Mouse (Mus musculus) stomach, embryonic 15.5 days (tissue): Measurements from ENCODE around the gene Epsti1. TPM values are rescaled to one million over a fixed set of nuclear protein-coding genes. Genes with fewer than 3 reads are reported as not detected.

Experiments used
- ATAC-seq: fragments of 200-750 bp; cut with Nextera tagmentation; 2 replicates; pipeline ENCODE4 v1.8.0; 2017; ENCODE audit warnings: low read depth, moderate number of reproducible peaks, moderate TSS enrichment; ENCODE audit not compliant: insufficient read depth, low FRiP score
- H3K27ac ChIP-seq: fragments of 300-500 bp; sonication (generic); 2 replicates; pipeline ENCODE4 v1.5.1; 2015; ENCODE audit warnings: mild to moderate bottlenecking, inconsistent platforms
- H3K27me3 ChIP-seq: fragments of 300-500 bp; sonication (generic); replicated peaks from 2 replicates; pipeline ENCODE4 v1.6.1; 2015; ENCODE audit warnings: inconsistent platforms
- H3K36me3 ChIP-seq: fragments of 300-500 bp; sonication (generic); 2 replicates; pipeline ENCODE4 v1.6.1; 2015; ENCODE audit warnings: inconsistent platforms
- H3K4me1 ChIP-seq: fragments of 300-500 bp; sonication (generic); 2 replicates; pipeline ENCODE4 v1.6.1; 2015; ENCODE audit warnings: inconsistent platforms
- H3K4me2 ChIP-seq: fragments of 300-500 bp; sonication (generic); 2 replicates; pipeline ENCODE4 v1.6.1; 2015; ENCODE audit warnings: mild to moderate bottlenecking, inconsistent platforms
- H3K4me3 ChIP-seq: fragments of 300-500 bp; sonication (generic); replicated peaks from 2 replicates; pipeline ENCODE4 v1.5.1; 2015; ENCODE audit warnings: inconsistent platforms
- H3K9ac ChIP-seq: fragments of 300-500 bp; sonication (generic); 2 replicates; pipeline ENCODE4 v1.6.1; 2015; ENCODE audit warnings: inconsistent platforms
- H3K9me3 ChIP-seq: fragments of 300-500 bp; sonication (generic); 2 replicates; pipeline ENCODE4 v1.6.1; 2016; ENCODE audit warnings: inconsistent platforms
- whole genome bisulfite sequencing: fragments of 180-500 bp; shearing (Covaris S2); methylation state at CpG from one replicate; pipeline ENCODE4 v1.1.7; 2015; 5-methylcytosine and 5-hydroxymethylcytosine counted together
- polyA plus RNA-seq: library from polyadenylated mRNA; unstranded; fragments of >200 nt; fragmentation: Nextera tagmentation; extraction: Ambion mirVana; gene quantifications from 2 replicates; pipeline ENCODE4 v1.2.1, GENCODE M21; 2015

Epsti1 gene
- polyA plus RNA-seq, 1 experiment from 2014 or later: 2.6 TPM

DNA sequence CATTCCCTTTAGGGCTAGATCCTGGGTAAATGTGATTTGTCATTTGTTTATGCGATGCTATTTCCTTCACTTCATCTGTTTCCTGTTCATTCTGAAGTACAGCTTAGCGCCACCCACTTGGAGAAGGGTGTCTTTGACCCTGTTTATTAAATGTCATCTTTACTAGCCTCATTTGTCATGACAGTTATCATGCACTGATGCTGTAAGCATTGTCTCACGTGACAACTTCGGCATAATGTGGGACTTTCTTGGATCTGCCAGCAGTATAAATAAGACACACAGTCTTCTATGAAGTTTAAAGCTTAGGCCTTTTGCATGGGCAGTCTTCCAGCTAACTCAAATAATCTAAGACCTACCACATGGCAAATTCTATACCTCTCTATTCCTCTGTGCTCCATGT lies 67.3 kb downstream of the Epsti1 start:
- Histone ChIP-seq H3K4me2 (no peak overlapping the region), H3K9ac (no peak overlapping the region), H3K27me3 (no peaks in the 10 kb centered on the region), H3K4me3 (no peak overlapping the region), H3K4me1 (no peaks in the 10 kb centered on the region), H3K36me3 (no peaks in the 10 kb centered on the region), H3K27ac (no peak overlapping the region), H3K9me3 (no peaks in the 10 kb centered on the region)
- no peak for ATAC-seq
- 62% methylated on average over 4 of the region's 4 CpGs for WGBS

DNA sequence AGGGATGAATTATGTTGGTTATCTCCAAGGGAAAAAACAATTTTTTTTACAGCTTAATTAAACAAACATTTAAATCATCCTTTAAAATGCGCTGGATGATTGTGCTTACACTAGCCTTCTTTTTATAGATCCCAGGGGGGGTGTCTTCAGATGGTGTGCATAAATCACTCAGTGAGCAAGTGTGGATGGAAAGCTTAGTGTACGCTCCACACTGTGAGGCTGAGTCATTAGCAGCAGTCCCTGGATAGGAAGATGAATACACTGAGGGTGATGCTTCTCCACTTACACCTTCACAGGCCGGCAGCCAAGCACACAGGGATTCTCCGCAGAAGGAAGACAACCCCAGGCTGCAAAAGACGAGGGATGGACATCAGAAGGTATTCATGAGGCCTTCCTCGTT lies 70.2 kb downstream of the Epsti1 start:
- Histone ChIP-seq H3K9ac (no peak overlapping the region), H3K9me3 (no peaks in the 10 kb centered on the region), H3K4me3 (no peak overlapping the region), H3K27ac (no peak overlapping the region), H3K27me3 (no peaks in the 10 kb centered on the region), H3K4me2 (no peak overlapping the region), H3K4me1 (no peaks in the 10 kb centered on the region), H3K36me3 (no peaks in the 10 kb centered on the region)
- ATAC-seq: no peak
- WGBS: 60% methylated on average over 6 of the region's 6 CpGs

DNA sequence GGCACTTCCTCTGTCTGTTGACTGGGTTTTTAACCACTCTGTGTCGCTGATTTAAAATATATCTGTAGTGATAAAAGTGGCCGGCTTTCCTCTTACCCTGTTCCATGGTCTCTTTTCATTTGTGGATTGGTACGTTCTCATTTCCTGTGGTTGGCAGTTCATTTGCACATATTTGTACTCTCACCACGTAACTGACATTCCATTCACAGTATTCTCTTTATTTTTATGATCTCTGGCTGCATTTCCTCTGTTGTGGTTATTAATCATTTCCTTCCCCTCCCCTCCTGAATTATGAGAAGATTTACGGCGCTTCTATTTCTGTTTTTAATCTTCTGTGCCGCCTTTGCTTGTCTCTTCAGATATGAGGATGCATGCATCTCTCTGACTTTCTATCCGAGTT lies 71.7 kb downstream of the Epsti1 start:
- no peaks in the 10 kb centered on the region for H3K4me1 ChIP-seq
- no peak overlapping the region for H3K27ac ChIP-seq
- no peaks in the 10 kb centered on the region for H3K27me3 ChIP-seq
- H3K36me3 ChIP-seq: no peaks in the 10 kb centered on the region
- 60% methylated on average over 8 of the region's 8 CpGs for WGBS
- ATAC-seq: no peak
- no peaks in the 10 kb centered on the region for H3K9me3 ChIP-seq
- H3K9ac ChIP-seq: no peak overlapping the region
- no peak overlapping the region for H3K4me3 ChIP-seq
- H3K4me2 ChIP-seq: no peak overlapping the region

- Histone ChIP-seq H3K4me1 (no peaks in the 10 kb centered on the region), H3K27ac (no peak overlapping the region), H3K4me3 (no peak overlapping the region), H3K4me2 (no peak overlapping the region), H3K27me3 (no peaks in the 10 kb centered on the region), H3K9ac (no peak overlapping the region), H3K36me3 (no peaks in the 10 kb centered on the region), H3K9me3 (no peaks in the 10 kb centered on the region)
- no peak for ATAC-seq
- 74% methylated on average over 5 of the region's 5 CpGs for WGBS
Observed at GRCm38 (mm10) chr14:77981516-77981915, 77.5 kb downstream of the Epsti1 start.

- H3K4me2 ChIP-seq: no peak overlapping the region
- no peak for ATAC-seq
- H3K9ac ChIP-seq: no peak overlapping the region
- H3K27ac ChIP-seq: no peak overlapping the region
- H3K4me1 ChIP-seq: no peaks in the 10 kb centered on the region
- H3K9me3 ChIP-seq: no peaks in the 10 kb centered on the region
- no peak overlapping the region for H3K4me3 ChIP-seq
- H3K36me3 ChIP-seq: no peaks in the 10 kb centered on the region
- H3K27me3 ChIP-seq: no peaks in the 10 kb centered on the region
Observed at GRCm38 (mm10) chr14:77997731-77998130, 93.7 kb downstream of the Epsti1 start.

- no peak overlapping the region for H3K9ac ChIP-seq
- no peak overlapping the region for H3K27ac ChIP-seq
- H3K4me3 ChIP-seq: no peak overlapping the region
- no peaks in the 10 kb centered on the region for H3K9me3 ChIP-seq
- ATAC-seq: no peak
- H3K4me1 ChIP-seq: no peaks in the 10 kb centered on the region
- H3K27me3 ChIP-seq: no peaks in the 10 kb centered on the region
- no peaks in the 10 kb centered on the region for H3K36me3 ChIP-seq
- H3K4me2 ChIP-seq: no peak overlapping the region
- WGBS: 73% methylated on average over 4 of the region's 4 CpGs
Observed at GRCm38 (mm10) chr14:78004486-78004885, 100.4 kb downstream of the Epsti1 start.

DNA sequence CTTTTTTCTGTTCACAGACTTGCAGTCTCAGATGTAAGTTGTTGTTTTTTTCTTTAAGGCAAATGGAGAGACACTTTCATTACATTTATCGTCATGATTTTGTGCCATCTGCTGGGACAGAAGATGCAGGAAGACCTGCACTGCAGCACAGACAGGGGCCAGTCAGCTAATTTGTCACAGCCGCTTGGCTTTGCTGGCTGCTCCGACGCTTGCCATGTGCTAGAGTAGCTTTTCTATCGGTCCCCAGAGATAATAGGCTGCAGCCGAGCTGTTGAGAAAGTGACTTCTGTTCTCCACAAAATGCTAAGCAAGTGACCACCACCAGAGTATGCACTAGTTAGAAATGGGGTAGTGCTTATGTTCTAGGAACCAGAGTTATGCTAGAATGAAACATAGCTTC lies 104.0 kb downstream of the Epsti1 start:
- Histone ChIP-seq H3K4me3 (no peak overlapping the region), H3K27ac (no peak overlapping the region), H3K27me3 (no peaks in the 10 kb centered on the region), H3K4me2 (no peak overlapping the region), H3K4me1 (no peaks in the 10 kb centered on the region), H3K9me3 (no peaks in the 10 kb centered on the region), H3K9ac (no peak overlapping the region), H3K36me3 (no peaks in the 10 kb centered on the region)
- 31% methylated on average over 6 of the region's 6 CpGs for WGBS
- no peak for ATAC-seq

DNA sequence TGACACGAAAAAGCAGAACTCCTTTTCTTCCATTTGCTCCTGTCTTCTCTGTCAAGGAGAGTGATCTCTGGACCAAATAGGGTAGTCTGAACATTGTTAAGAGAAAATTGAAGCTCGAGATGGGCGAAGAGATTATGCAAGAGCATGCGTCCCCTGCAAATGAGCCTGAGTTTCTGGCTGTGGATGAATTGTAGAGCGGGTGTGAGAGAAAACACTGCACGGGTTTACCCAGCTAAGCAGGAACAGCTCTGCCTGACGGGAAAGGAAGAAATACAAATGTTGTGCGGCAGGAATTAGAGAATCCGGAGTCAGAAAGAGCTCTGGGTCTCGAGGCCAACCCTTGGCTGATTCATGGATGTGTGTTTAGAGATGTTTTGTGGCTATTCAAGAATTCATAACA lies 107.8 kb downstream of the Epsti1 start:
- H3K27me3 ChIP-seq: no peaks in the 10 kb centered on the region
- H3K4me1 ChIP-seq: no peaks in the 10 kb centered on the region
- H3K9ac ChIP-seq: no peak overlapping the region
- no peak for ATAC-seq
- no peak overlapping the region for H3K27ac ChIP-seq
- no peak overlapping the region for H3K4me3 ChIP-seq
- H3K4me2 ChIP-seq: peak overlapping the region; percentile 39
- H3K9me3 ChIP-seq: no peaks in the 10 kb centered on the region
- 10% methylated on average over 10 of the region's 10 CpGs for WGBS
- H3K36me3 ChIP-seq: no peaks in the 10 kb centered on the region

DNA sequence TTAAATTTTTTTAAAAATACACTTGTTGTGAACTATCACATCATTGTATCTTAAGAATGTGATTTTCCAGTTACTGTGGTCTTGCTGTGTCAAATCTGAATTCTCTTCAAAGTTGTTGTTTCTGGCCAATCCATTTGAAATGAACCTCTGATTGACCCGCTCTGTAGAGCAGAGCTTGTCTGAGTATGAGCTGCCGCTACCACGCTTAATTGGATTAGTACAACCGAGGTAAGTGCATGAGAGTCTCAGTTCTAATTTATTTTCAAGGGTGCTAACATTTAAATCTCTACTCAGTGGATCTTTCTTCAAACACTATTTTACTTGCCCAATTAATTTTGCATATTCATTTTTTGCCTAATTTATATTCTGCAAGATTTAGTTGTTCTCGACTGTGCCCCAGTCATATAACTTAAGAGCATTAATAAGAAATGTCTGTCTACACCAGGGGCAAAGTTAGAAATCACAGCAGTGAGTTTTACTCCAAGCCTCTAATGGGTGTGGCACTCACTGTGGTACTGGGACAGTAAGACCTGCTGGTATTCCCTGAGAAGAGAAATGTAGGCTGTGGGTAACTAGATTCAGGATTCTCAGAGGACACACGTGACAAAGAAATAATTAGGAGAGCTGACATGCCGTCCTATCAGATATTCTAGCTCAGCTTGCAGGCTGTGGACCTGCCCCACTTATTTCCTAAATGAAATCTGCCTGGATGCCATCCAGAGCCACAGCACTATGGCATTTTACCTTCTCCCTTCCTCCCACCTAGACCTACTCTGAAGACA lies 111.7 kb downstream of the Epsti1 start:
- no peaks in the 10 kb centered on the region for H3K36me3 ChIP-seq
- 82% methylated on average over 7 of the region's 7 CpGs for WGBS

DNA sequence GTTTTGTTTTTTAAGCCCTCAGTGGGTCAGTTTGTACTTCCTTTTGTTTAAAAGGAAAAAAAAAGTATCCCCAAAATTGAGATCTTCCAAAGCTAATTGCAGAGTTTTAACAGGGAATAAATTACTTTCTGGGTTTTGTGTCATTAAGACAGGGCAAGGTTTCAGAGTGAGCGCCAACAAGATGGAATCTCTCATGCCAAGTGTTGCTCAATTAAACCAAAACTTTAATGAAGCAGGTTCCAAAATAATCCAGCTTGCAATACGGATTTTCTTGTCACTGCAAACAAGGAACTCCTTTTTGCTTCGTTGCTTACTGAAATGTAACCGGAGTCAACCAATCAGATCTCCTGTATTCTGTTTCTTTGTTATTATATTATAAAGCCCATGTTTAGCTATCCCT lies 112.4 kb downstream of the Epsti1 start:
- Histone ChIP-seq H3K4me2 (no peak overlapping the region), H3K4me3 (no peak overlapping the region), H3K4me1 (no peaks in the 10 kb centered on the region), H3K9me3 (no peaks in the 10 kb centered on the region), H3K27me3 (no peaks in the 10 kb centered on the region), H3K9ac (no peak overlapping the region), H3K27ac (no peak overlapping the region), H3K36me3 (no peaks in the 10 kb centered on the region)
- no peak for ATAC-seq
- 69% methylated on average over 4 of the region's 4 CpGs for WGBS

More for the DNA sequence above, 111.7 kb downstream of the Epsti1 start:
- no peaks in the 10 kb centered on the region for H3K9me3 ChIP-seq
- no peak overlapping the region for H3K4me3 ChIP-seq
- no peaks in the 10 kb centered on the region for H3K4me1 ChIP-seq
- H3K9ac ChIP-seq: no peak overlapping the region
- H3K27ac ChIP-seq: no peak overlapping the region
- no peaks in the 10 kb centered on the region for H3K27me3 ChIP-seq
- no peak for ATAC-seq
- H3K4me2 ChIP-seq: no peak overlapping the region

- WGBS: 50% methylated on average over 8 of the region's 8 CpGs
- H3K4me3 ChIP-seq: no peak overlapping the region
- no peak overlapping the region for H3K4me2 ChIP-seq
- no peaks in the 10 kb centered on the region for H3K9me3 ChIP-seq
- H3K27ac ChIP-seq: no peak overlapping the region
- no peaks in the 10 kb centered on the region for H3K36me3 ChIP-seq
- ATAC-seq: no peak
- H3K27me3 ChIP-seq: no peaks in the 10 kb centered on the region
- H3K4me1 ChIP-seq: no peaks in the 10 kb centered on the region
- H3K9ac ChIP-seq: no peak overlapping the region
Observed at GRCm38 (mm10) chr14:78019935-78020334, 115.9 kb downstream of the Epsti1 start.

DNA sequence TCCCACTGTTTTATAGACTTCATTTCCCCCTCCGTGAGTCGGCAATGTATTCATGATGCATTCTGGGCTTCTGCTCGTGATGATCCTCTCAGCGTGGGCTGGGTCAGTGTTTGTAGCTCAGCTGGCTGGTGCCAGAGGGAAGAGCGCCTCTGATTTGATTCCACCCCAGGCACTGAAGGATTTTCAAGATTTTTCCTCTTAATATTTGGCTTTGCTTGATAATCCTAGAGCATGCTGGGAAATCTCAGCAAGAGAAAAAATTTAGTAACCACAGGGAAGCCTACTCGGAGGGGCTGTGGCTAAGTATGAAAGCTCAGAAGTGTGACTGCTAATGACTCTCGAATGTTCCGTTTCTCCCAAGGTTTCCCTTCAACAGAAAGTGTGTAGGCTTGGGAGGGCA lies 134.8 kb downstream of the Epsti1 start:
- Histone ChIP-seq H3K4me3 (no peak overlapping the region), H3K27me3 (no peaks in the 10 kb centered on the region), H3K4me2 (no peak overlapping the region), H3K27ac (no peak overlapping the region), H3K9ac (no peak overlapping the region), H3K36me3 (no peaks in the 10 kb centered on the region), H3K9me3 (no peaks in the 10 kb centered on the region), H3K4me1 (no peaks in the 10 kb centered on the region)
- 66% methylated on average over 8 of the region's 8 CpGs for WGBS
- no peak for ATAC-seq

DNA sequence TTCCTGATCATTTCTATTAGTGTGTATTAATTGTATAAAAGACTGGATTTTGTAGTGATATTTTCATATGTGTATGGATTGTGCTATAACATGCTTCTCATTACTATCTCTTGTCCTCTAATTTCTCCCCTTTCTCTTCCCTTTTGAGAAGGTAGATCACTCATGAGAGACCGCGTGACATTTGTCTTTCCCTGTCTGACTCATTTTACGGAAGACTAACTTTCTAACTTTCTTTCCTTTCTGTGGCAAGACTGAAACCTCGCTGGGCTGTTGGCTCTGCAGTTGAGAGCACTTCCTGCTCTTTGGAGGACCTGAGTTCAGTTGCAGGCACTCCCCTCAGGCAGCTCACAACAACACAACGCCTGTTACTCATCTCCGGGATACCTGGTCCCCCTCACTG lies 136.6 kb downstream of the Epsti1 start:
- H3K9ac ChIP-seq: no peak overlapping the region
- no peak for ATAC-seq
- H3K27me3 ChIP-seq: no peaks in the 10 kb centered on the region
- H3K9me3 ChIP-seq: no peaks in the 10 kb centered on the region
- 88% methylated on average over 6 of the region's 6 CpGs for WGBS
- H3K4me3 ChIP-seq: no peak overlapping the region
- no peaks in the 10 kb centered on the region for H3K36me3 ChIP-seq
- H3K4me2 ChIP-seq: no peak overlapping the region
- H3K4me1 ChIP-seq: no peaks in the 10 kb centered on the region
- H3K27ac ChIP-seq: no peak overlapping the region
